Comparison of ENCODE assay signal across 19 mouse cellular contexts in genomic region chr5:78284456-78285199, GRCm38 (mm10).
DNase-seq lines count a peak whose midpoint lies in the region; ATAC-seq and TF ChIP-seq lines count a peak whose summit lies in the region.
"Had no signal": no experiment of that assay in that cellular context is flagged by ENCODE, and none has a peak within 500 bp of the region (broad histone marks: within the 10 kb centered on the region; RNA-seq: fewer than 3 reads in every experiment).

No protein-coding gene starts in this region.

- no peak for ATAC-seq in intestine, postnatal 0 days
- no peak for ATAC-seq in intestine, embryonic 15.5 days
- ATAC-seq in embryonic facial prominence, embryonic 11.5 days (replicated peaks; ENCODE audit: insufficient number of reproducible peaks, low FRiP score, low TSS enrichment, low read depth): peak; percentile 91
- ATAC-seq in limb, embryonic 13.5 days (ENCODE audit: low FRiP score, low read depth): peak; percentile 80
- ATAC-seq: intestine, embryonic 16.5 days had no signal

- H3K27ac ChIP-seq in intestine, postnatal 0 days (ENCODE audit: low read depth, low read length): no peak overlapping the region
- no peak overlapping the region for H3K27ac ChIP-seq in intestine, embryonic 15.5 days
- H3K27ac ChIP-seq in embryonic facial prominence, embryonic 11.5 days (replicated peaks; ENCODE audit: low read depth, low read length): no peak overlapping the region
- H3K27ac ChIP-seq in limb, embryonic 13.5 days: no peak overlapping the region
- H3K27ac ChIP-seq: heart, adult 2 months; heart, embryonic 15.5 days; hindbrain, embryonic 10.5 days; neural tube, embryonic 13.5 days had no signal

- no peaks in the 10 kb centered on the region for H3K9me3 ChIP-seq in intestine, postnatal 0 days (ENCODE audit: control insufficient read depth)
- H3K9me3 ChIP-seq in intestine, embryonic 15.5 days: no peaks in the 10 kb centered on the region
- H3K9me3 ChIP-seq in embryonic facial prominence, embryonic 11.5 days (replicated peaks; ENCODE audit: control insufficient read depth, low read length): no peaks in the 10 kb centered on the region
- no peaks in the 10 kb centered on the region for H3K9me3 ChIP-seq in limb, embryonic 13.5 days
- H3K9me3 ChIP-seq: heart, embryonic 15.5 days; hindbrain, embryonic 10.5 days; megakaryocyte, embryonic 14.5 days; neural tube, embryonic 13.5 days had no signal

- no peak overlapping the region for H3K4me3 ChIP-seq in intestine, postnatal 0 days (ENCODE audit: low read depth, low read length)
- no peak overlapping the region for H3K4me3 ChIP-seq in intestine, embryonic 15.5 days (replicated peaks)
- no peak overlapping the region for H3K4me3 ChIP-seq in embryonic facial prominence, embryonic 11.5 days (ENCODE audit: low read depth, low read length)
- H3K4me3 ChIP-seq in limb, embryonic 13.5 days: no peak overlapping the region
- H3K4me3 ChIP-seq: heart, adult 2 months; heart, embryonic 15.5 days; hindbrain, embryonic 10.5 days; megakaryocyte, embryonic 14.5 days; neural tube, embryonic 13.5 days had no signal

- no peaks in the 10 kb centered on the region for H3K36me3 ChIP-seq in intestine, postnatal 0 days (ENCODE audit: control insufficient read depth, insufficient read depth)
- no peaks in the 10 kb centered on the region for H3K36me3 ChIP-seq in intestine, embryonic 15.5 days
- H3K36me3 ChIP-seq in embryonic facial prominence, embryonic 11.5 days (replicated peaks; ENCODE audit: control insufficient read depth, insufficient read depth, low read depth, low read length): no peaks in the 10 kb centered on the region
- H3K36me3 ChIP-seq in limb, embryonic 13.5 days: no peaks in the 10 kb centered on the region
- H3K36me3 ChIP-seq: heart, embryonic 15.5 days; hindbrain, embryonic 10.5 days; neural tube, embryonic 13.5 days had no signal

- no peak overlapping the region for H3K9ac ChIP-seq in intestine, postnatal 0 days (ENCODE audit: low read depth, low read length)
- H3K9ac ChIP-seq in intestine, embryonic 15.5 days: no peak overlapping the region
- H3K9ac ChIP-seq in embryonic facial prominence, embryonic 11.5 days (replicated peaks; ENCODE audit: low read length): no peak overlapping the region
- no peak overlapping the region for H3K9ac ChIP-seq in limb, embryonic 13.5 days
- H3K9ac ChIP-seq: heart, embryonic 15.5 days; neural tube, embryonic 13.5 days had no signal

- no peaks in the 10 kb centered on the region for H3K4me1 ChIP-seq in intestine, postnatal 0 days (replicated peaks; ENCODE audit: control insufficient read depth, insufficient read depth, low read length)
- H3K4me1 ChIP-seq in intestine, embryonic 15.5 days (replicated peaks): no peaks in the 10 kb centered on the region
- H3K4me1 ChIP-seq in embryonic facial prominence, embryonic 11.5 days (ENCODE audit: control insufficient read depth, insufficient read depth, low read length): no peaks in the 10 kb centered on the region
- H3K4me1 ChIP-seq in limb, embryonic 13.5 days: peaks cover 10% of the 10 kb centered on the region
- H3K4me1 ChIP-seq: heart, embryonic 15.5 days; hindbrain, embryonic 10.5 days; megakaryocyte, embryonic 14.5 days; neural tube, embryonic 13.5 days had no signal

- H3K27me3 ChIP-seq in intestine, postnatal 0 days (replicated peaks; ENCODE audit: control insufficient read depth, insufficient read depth, low read length): no peaks in the 10 kb centered on the region
- no peaks in the 10 kb centered on the region for H3K27me3 ChIP-seq in intestine, embryonic 15.5 days (replicated peaks)
- no peaks in the 10 kb centered on the region for H3K27me3 ChIP-seq in embryonic facial prominence, embryonic 11.5 days (ENCODE audit: control insufficient read depth, insufficient read depth, low read length)
- H3K27me3 ChIP-seq in limb, embryonic 13.5 days: no peaks in the 10 kb centered on the region
- H3K27me3 ChIP-seq: heart, embryonic 15.5 days; megakaryocyte, embryonic 14.5 days; neural tube, embryonic 13.5 days had no signal

- WGBS in intestine, postnatal 0 days: 61% methylated on average over 6 of the region's 6 CpGs
- 42% methylated on average over 6 of the region's 6 CpGs for WGBS in intestine, embryonic 15.5 days
- 28% methylated on average over 6 of the region's 6 CpGs for WGBS in embryonic facial prominence, embryonic 11.5 days
- WGBS in limb, embryonic 13.5 days: 28% methylated on average over 6 of the region's 6 CpGs

- peak; percentile 42 for TF ChIP-seq CTCF in intestine, postnatal 0 days (IDR thresholded peaks at IDR 0.05; ENCODE audit: low read depth)

- H3K4me2 ChIP-seq in intestine, postnatal 0 days (replicated peaks; ENCODE audit: low read depth): no peak overlapping the region
- H3K4me2 ChIP-seq in intestine, embryonic 15.5 days (replicated peaks): no peak overlapping the region
- H3K4me2 ChIP-seq in embryonic facial prominence, embryonic 11.5 days (ENCODE audit: low read depth, low read length): no peak overlapping the region
- peak overlapping the region; percentile 7; the same call in 1 of the 2 replicates for H3K4me2 ChIP-seq in limb, embryonic 13.5 days (replicated peaks)
- H3K4me2 ChIP-seq: heart, embryonic 15.5 days; neural tube, embryonic 13.5 days had no signal

- DNase-seq in embryo, embryonic 10.5 days (ENCODE audit: low spot score): peak; percentile 23
- no peak for DNase-seq in embryo, embryonic 10 days (ENCODE audit: low spot score)
- DNase-seq in embryonic facial prominence, embryonic 11.5 days (ENCODE audit: low spot score): peak; percentile 84
- DNase-seq in adrenal gland, adult (ENCODE audit: inconsistent age in 2 of 2, low spot score in 1 of 2): no peak
- DNase-seq in thymus, postnatal 25 days: no peak
- DNase-seq: adrenal gland, postnatal 14 days; cerebellum, adult 11-12 months; cerebellum, postnatal 14 days; gastrocnemius, postnatal 14 days; heart, adult 2 months; lung, adult 18-20 months had no signal

Comparison
In these comparisons a context has a peak if more than half of its experiments do, and no peak if none do; other contexts are left out.
1. DNase-seq: peak in embryo, embryonic 10.5 days (single experiment) and embryonic facial prominence, embryonic 11.5 days (single experiment); none in embryo, embryonic 10 days (single experiment), adrenal gland, adult (0 of 2) and thymus, postnatal 25 days (single experiment).
2. ATAC-seq: peak in embryonic facial prominence, embryonic 11.5 days (single experiment) and limb, embryonic 13.5 days (single experiment); none in intestine, postnatal 0 days (single experiment) and intestine, embryonic 15.5 days (single experiment).